Mouse (Mus musculus): ENCODE results near the gene Cfap65. TPM values are rescaled to one million over a fixed set of nuclear protein-coding genes. Genes with fewer than 3 reads are reported as not detected.

Gene Cfap65
- total RNA-seq, 2 experiments from 2014 or later: not detected

GRCm38 (mm10) chr1:74947986-74948670 is 12.7 kb upstream of the Cfap65 start:
- intact Hi-C loops (cut with DNase I; ENCODE audit: low total_unique reads): loop anchor here (5.0 kb wide), 1 partner anchor 69 kb away; no protein-coding TSS in a partner anchor
- DNase-seq: no peak

GRCm38 (mm10) chr1:74941651-74942360 is 6.4 kb upstream of the Cfap65 start:
- intact Hi-C loops (cut with DNase I; ENCODE audit: low total_unique reads): no loop called here
- DNase-seq: no peak

- no peak for DNase-seq
- intact Hi-C loops (cut with DNase I; ENCODE audit: low total_unique reads): no loop called here
Observed at GRCm38 (mm10) chr1:74939762-74940161, 4.4 kb upstream of the Cfap65 start.

- no peak for DNase-seq
- intact Hi-C loops (cut with DNase I; ENCODE audit: low total_unique reads): no loop called here
Observed at GRCm38 (mm10) chr1:74936221-74936830, 927 bp upstream of the Cfap65 start.

GRCm38 (mm10) chr1:74927621-74928296 is 7.6 kb downstream of the Cfap65 start:
- DNase-seq: no peak

GRCm38 (mm10) chr1:74926721-74927120 is 8.7 kb downstream of the Cfap65 start:
- no peak for DNase-seq
- intact Hi-C loops (cut with DNase I; ENCODE audit: low total_unique reads): no loop called here

More at GRCm38 (mm10) chr1:74927621-74928296, 7.6 kb downstream of the Cfap65 start:
- intact Hi-C loops (cut with DNase I; ENCODE audit: low total_unique reads): no loop called here

- DNase-seq: no peak
- intact Hi-C loops (cut with DNase I; ENCODE audit: low total_unique reads): no loop called here
Observed at GRCm38 (mm10) chr1:74924464-74924863, 10.9 kb downstream of the Cfap65 start.

- intact Hi-C loops (cut with DNase I; ENCODE audit: low total_unique reads): no loop called here
Observed at GRCm38 (mm10) chr1:74915706-74916105, 19.7 kb downstream of the Cfap65 start.

GRCm38 (mm10) chr1:74902191-74902590 is 33.2 kb downstream of the Cfap65 start:
- intact Hi-C loops (cut with DNase I; ENCODE audit: low total_unique reads): no loop called here
- DNase-seq: no peak

More at GRCm38 (mm10) chr1:74915706-74916105, 19.7 kb downstream of the Cfap65 start:
- no peak for DNase-seq

- intact Hi-C loops (cut with DNase I; ENCODE audit: low total_unique reads): no loop called here
Observed at GRCm38 (mm10) chr1:74901686-74902085, 33.7 kb downstream of the Cfap65 start.

GRCm38 (mm10) chr1:74900341-74901285 is 34.8 kb downstream of the Cfap65 start:
- no peak for DNase-seq
- intact Hi-C loops (cut with DNase I; ENCODE audit: low total_unique reads): no loop called here

More at GRCm38 (mm10) chr1:74901686-74902085, 33.7 kb downstream of the Cfap65 start:
- DNase-seq: no peak

- no peak for DNase-seq
- intact Hi-C loops (cut with DNase I; ENCODE audit: low total_unique reads): no loop called here
Observed at GRCm38 (mm10) chr1:74898656-74899431, 36.6 kb downstream of the Cfap65 start.

- no peak for DNase-seq
- intact Hi-C loops (cut with DNase I; ENCODE audit: low total_unique reads): no loop called here
Observed at GRCm38 (mm10) chr1:74897976-74898375, 37.4 kb downstream of the Cfap65 start.

GRCm38 (mm10) chr1:74894966-74895365 is 40.4 kb downstream of the Cfap65 start:
- intact Hi-C loops (cut with DNase I; ENCODE audit: low total_unique reads): no loop called here
- peak; percentile 59 for DNase-seq

GRCm38 (mm10) chr1:74893134-74893855 is 42.1 kb downstream of the Cfap65 start, which contains the start of gene Cryba2:
Cryba2 (minus strand) TSS chr1:74893143.
- DNase-seq: no peak
- intact Hi-C loops (cut with DNase I; ENCODE audit: low total_unique reads): no loop called here

- no peak for DNase-seq
- intact Hi-C loops (cut with DNase I; ENCODE audit: low total_unique reads): no loop called here
Observed at GRCm38 (mm10) chr1:74892351-74893133, 42.9 kb downstream of the Cfap65 start.

GRCm38 (mm10) chr1:74891513-74891912 is 43.9 kb downstream of the Cfap65 start:
- DNase-seq: no peak
- intact Hi-C loops (cut with DNase I; ENCODE audit: low total_unique reads): no loop called here
